Mouse (Mus musculus): ENCODE measurements around the gene F2rl1.

Gene F2rl1

GRCm38 (mm10) chr13:95524674-95525491 lies at the start of gene F2rl1:
Gene F2rl1, minus strand, starts transcription at chr13:95525227.
- DNase-seq = peak; percentile 24 to 52

- no peak for DNase-seq
These were observed 45.9 kb upstream of the F2rl1 start for GRCm38 (mm10) chr13:95570877-95571276.

- no peak for DNase-seq
These were observed 44.3 kb upstream of the F2rl1 start for GRCm38 (mm10) chr13:95569326-95569725.

GRCm38 (mm10) chr13:95568336-95568735 lies 43.3 kb upstream of the F2rl1 start:
- no peak for DNase-seq

- no peak for DNase-seq
These were observed 42.0 kb upstream of the F2rl1 start for GRCm38 (mm10) chr13:95566841-95567551.

- DNase-seq = peak; percentile 10 to 61
These were observed 38.7 kb upstream of the F2rl1 start for GRCm38 (mm10) chr13:95563693-95564092.

GRCm38 (mm10) chr13:95563066-95563610 lies 38.1 kb upstream of the F2rl1 start:
- no peak for DNase-seq

- DNase-seq = no peak
These were observed 32.3 kb upstream of the F2rl1 start for GRCm38 (mm10) chr13:95557326-95557725.

GRCm38 (mm10) chr13:95553885-95554492 lies 29.0 kb upstream of the F2rl1 start:
- DNase-seq = no peak

GRCm38 (mm10) chr13:95550636-95551370 lies 25.8 kb upstream of the F2rl1 start:
- DNase-seq = no peak

- no peak for DNase-seq
These were observed 24.4 kb upstream of the F2rl1 start for GRCm38 (mm10) chr13:95549421-95549820.

GRCm38 (mm10) chr13:95548856-95549255 lies 23.8 kb upstream of the F2rl1 start:
- DNase-seq = no peak

- DNase-seq = no peak
These were observed 23.3 kb upstream of the F2rl1 start for GRCm38 (mm10) chr13:95548291-95548789.

- DNase-seq = no peak
These were observed 22.1 kb upstream of the F2rl1 start for GRCm38 (mm10) chr13:95547090-95547611.

GRCm38 (mm10) chr13:95546251-95546650 lies 21.2 kb upstream of the F2rl1 start:
- DNase-seq = no peak

- DNase-seq = no peak
These were observed 20.7 kb upstream of the F2rl1 start for GRCm38 (mm10) chr13:95545729-95546186.

- DNase-seq = no peak
These were observed 13.0 kb upstream of the F2rl1 start for GRCm38 (mm10) chr13:95538021-95538420.

- no peak for DNase-seq
These were observed 11.1 kb upstream of the F2rl1 start for GRCm38 (mm10) chr13:95536117-95536493.

GRCm38 (mm10) chr13:95535461-95536116 lies 10.6 kb upstream of the F2rl1 start:
- DNase-seq = no peak

GRCm38 (mm10) chr13:95535026-95535425 lies 10.0 kb upstream of the F2rl1 start:
- DNase-seq = no peak

GRCm38 (mm10) chr13:95534131-95534561 lies 9.1 kb upstream of the F2rl1 start:
- DNase-seq = no peak

Data from spleen, adult 18-20 months (tissue).